Mouse (Mus musculus) small intestine, adult 2 months (tissue): ENCODE data around the gene Tmem106c. TPM values are rescaled to one million over a fixed set of nuclear protein-coding genes. Genes with fewer than 3 reads are reported as not detected.

Experiments used
- H3K27ac ChIP-seq: fragments of 200-500 bp; 2 replicates; pipeline ENCODE4 v1.5.1; 2012; ENCODE audit warnings: low read depth, low read length, control low read depth, inconsistent platforms; ENCODE audit not compliant: insufficient read depth
- H3K27me3 ChIP-seq: fragments of 200-500 bp; 2 replicates; pipeline ENCODE4 v1.6.1; 2012; ENCODE audit warnings: mild to moderate bottlenecking, moderate library complexity, low read length, inconsistent platforms; ENCODE audit not compliant: control insufficient read depth, insufficient read depth
- H3K36me3 ChIP-seq: fragments of 200-500 bp; 2 replicates; pipeline ENCODE4 v1.6.1; 2012; ENCODE audit warnings: mild to moderate bottlenecking, low read length, control low read depth, inconsistent platforms; ENCODE audit not compliant: control insufficient read depth, insufficient read depth
- H3K4me1 ChIP-seq: fragments of 200-500 bp; 2 replicates; pipeline ENCODE4 v1.6.1; 2012; ENCODE audit warnings: low read length, inconsistent platforms, mixed read lengths; ENCODE audit not compliant: control insufficient read depth, insufficient read depth, insufficient read length
- H3K4me3 ChIP-seq: fragments of 200-500 bp; 2 replicates; pipeline ENCODE4 v1.5.1; 2012; ENCODE audit warnings: low read depth, mild to moderate bottlenecking, control low read depth, inconsistent platforms, low read length, moderate library complexity
- CTCF ChIP-seq: fragments of 200-500 bp; IDR thresholded peaks from 2 replicates; pipeline ENCODE4 v1.5.1; 2012; ENCODE audit warnings: low read depth, mild to moderate bottlenecking, control low read depth, inconsistent platforms, low read length, moderate library complexity, mixed read lengths; ENCODE audit not compliant: insufficient replicate concordance, insufficient read length; ENCODE audit errors: extremely low read depth
- POLR2A ChIP-seq: fragments of 200-500 bp; IDR thresholded peaks from 2 replicates; pipeline ENCODE4 v1.6.1; 2012; ENCODE audit warnings: low read depth, mild to moderate bottlenecking, control low read depth, inconsistent platforms, low read length, moderate library complexity
- WGBS: fragments of 180-500 bp; shearing (Covaris S2); methylation state at CpG from one replicate; pipeline ENCODE4 v1.1.7; 2018; 5-methylcytosine and 5-hydroxymethylcytosine counted together
- polyA plus RNA-seq: library from polyadenylated mRNA; depleted of rRNA; stranded (reverse); fragments of >200 nt; gene quantifications from 2 replicates; pipeline ENCODE4 v1.2.3, GENCODE M21; 2012; rRNA removed

Tmem106c gene
- polyA plus RNA-seq: 7.1 and 8.6 TPM in 2 replicates

- H3K4me3 ChIP-seq: peak within 1 kb of the TSS; percentile 96
- peak; percentile 97 for TF ChIP-seq CTCF
- peak; percentile 58 for TF ChIP-seq POLR2A
- no peaks in the 10 kb centered on the region for H3K27me3 ChIP-seq
- H3K36me3 ChIP-seq: no peaks in the 10 kb centered on the region
- peak within 1 kb of the TSS; percentile 50 for H3K27ac ChIP-seq
- WGBS: 1% methylated on average over 67 of the region's 67 CpGs
- H3K4me1 ChIP-seq: no peaks in the 10 kb centered on the region; the same call in 1 of the 2 replicates
These were observed at the start of gene Tmem106c for GRCm38 (mm10) chr15:97963989-97964835. Gene Tmem106c, plus strand, starts transcription at chr15:97964200.

GRCm38 (mm10) chr15:97914331-97914747, 49.7 kb upstream of the Tmem106c start:
- no peaks in the 10 kb centered on the region for H3K36me3 ChIP-seq
- peaks cover 35% of the 10 kb centered on the region; the same call in 1 of the 2 replicates for H3K4me1 ChIP-seq
- H3K4me3 ChIP-seq: peak overlapping the region; percentile 44
- no peak for TF ChIP-seq POLR2A
- TF ChIP-seq CTCF: no peak
- 2% methylated on average over 9 of the region's 9 CpGs for WGBS
- peak overlapping the region; percentile 91 for H3K27ac ChIP-seq
- H3K27me3 ChIP-seq: no peaks in the 10 kb centered on the region; the same call in 1 of the 2 replicates

GRCm38 (mm10) chr15:97917994-97918393, 46.0 kb upstream of the Tmem106c start:
- Histone ChIP-seq H3K27me3 (no peaks in the 10 kb centered on the region; the same call in 1 of the 2 replicates), H3K27ac (peak overlapping the region; percentile 99), H3K4me3 (no peak overlapping the region), H3K36me3 (no peaks in the 10 kb centered on the region), H3K4me1 (peaks cover 45% of the 10 kb centered on the region; the same call in 1 of the 2 replicates)
- no peak for TF ChIP-seq CTCF
- no peak for TF ChIP-seq POLR2A
- 15% methylated on average over 9 of the region's 9 CpGs for WGBS

- peaks cover 46% of the 10 kb centered on the region; the same call in 1 of the 2 replicates for H3K4me1 ChIP-seq
- H3K27ac ChIP-seq: peak overlapping the region; percentile 33
- 80% methylated on average over 7 of the region's 7 CpGs for WGBS
- no peaks in the 10 kb centered on the region for H3K36me3 ChIP-seq
- no peak overlapping the region for H3K4me3 ChIP-seq
- no peaks in the 10 kb centered on the region; the same call in 1 of the 2 replicates for H3K27me3 ChIP-seq
- TF ChIP-seq POLR2A: no peak
- no peak for TF ChIP-seq CTCF
These were observed 44.8 kb upstream of the Tmem106c start for GRCm38 (mm10) chr15:97919217-97919616.

- Histone ChIP-seq H3K4me1 (peaks cover 43% of the 10 kb centered on the region; the same call in 1 of the 2 replicates), H3K27ac (no peak overlapping the region), H3K4me3 (no peak overlapping the region), H3K27me3 (no peaks in the 10 kb centered on the region), H3K36me3 (no peaks in the 10 kb centered on the region)
- TF ChIP-seq POLR2A (no peak), CTCF (no peak)
- 36% methylated on average over 5 of the region's 5 CpGs for WGBS
These were observed 43.7 kb upstream of the Tmem106c start for GRCm38 (mm10) chr15:97920306-97920705.

GRCm38 (mm10) chr15:97921796-97922195, 42.2 kb upstream of the Tmem106c start:
- peak overlapping the region; percentile 95 for H3K27ac ChIP-seq
- H3K4me1 ChIP-seq: peaks cover 43% of the 10 kb centered on the region
- H3K4me3 ChIP-seq: no peak overlapping the region
- H3K36me3 ChIP-seq: no peaks in the 10 kb centered on the region
- 33% methylated on average over 9 of the region's 9 CpGs for WGBS
- no peaks in the 10 kb centered on the region for H3K27me3 ChIP-seq
- TF ChIP-seq CTCF (no peak), POLR2A (no peak)

- H3K4me1 ChIP-seq: peaks cover 37% of the 10 kb centered on the region
- 71% methylated on average over 2 of the region's 2 CpGs for WGBS
- TF ChIP-seq POLR2A (no peak), CTCF (no peak)
- no peaks in the 10 kb centered on the region for H3K27me3 ChIP-seq
- H3K4me3 ChIP-seq: no peak overlapping the region
- H3K27ac ChIP-seq: 0 out of 2 replicates have a peak overlapping the region, but pooled peaks have one; percentile 95
- H3K36me3 ChIP-seq: no peaks in the 10 kb centered on the region
These were observed 41.6 kb upstream of the Tmem106c start for GRCm38 (mm10) chr15:97922421-97922820.
